Mouse (Mus musculus) hindbrain, embryonic 13.5 days (tissue): ENCODE results near the gene Otx2. TPM values are rescaled to one million over a fixed set of nuclear protein-coding genes. Genes with fewer than 3 reads are reported as not detected.
A peak's percentile ranks its signal among the peaks of the same experiment; 100 is the strongest.
"Not testable (repeated sequence)": the region's sequence is repeated elsewhere in the genome, so short reads cannot be mapped to it uniquely, and the experiment has no call there.

ENCODE experiments used
- ATAC-seq: fragments of 200-750 bp; cut with Nextera tagmentation; 2 replicates; pipeline ENCODE4 v1.8.0; 2017; ENCODE audit warnings: moderate TSS enrichment; ENCODE audit not compliant: low FRiP score
- H3K27ac ChIP-seq: fragments of 300-500 bp; sonication (generic); 2 replicates; pipeline ENCODE4 v1.5.1; 2015; ENCODE audit warnings: inconsistent platforms, mild to moderate bottlenecking, moderate library complexity
- H3K27me3 ChIP-seq: fragments of 300-500 bp; sonication (generic); 2 replicates; pipeline ENCODE4 v1.6.1; 2015; ENCODE audit warnings: mild to moderate bottlenecking, inconsistent platforms
- H3K36me3 ChIP-seq: fragments of 300-500 bp; sonication (generic); 2 replicates; pipeline ENCODE4 v1.6.1; 2015; ENCODE audit warnings: mild to moderate bottlenecking, inconsistent platforms
- H3K4me1 ChIP-seq: fragments of 300-500 bp; sonication (generic); replicated peaks from 2 replicates; pipeline ENCODE4 v1.6.1; 2015; ENCODE audit warnings: inconsistent platforms
- H3K4me2 ChIP-seq: fragments of 300-500 bp; sonication (generic); 2 replicates; pipeline ENCODE4 v1.6.1; 2015; ENCODE audit warnings: inconsistent platforms, mild to moderate bottlenecking, moderate library complexity
- H3K4me3 ChIP-seq: fragments of 300-500 bp; sonication (generic); 2 replicates; pipeline ENCODE4 v1.5.1; 2015; ENCODE audit warnings: mild to moderate bottlenecking, inconsistent platforms
- H3K9ac ChIP-seq: fragments of 300-500 bp; sonication (generic); 2 replicates; pipeline ENCODE4 v1.6.1; 2015; ENCODE audit warnings: mild to moderate bottlenecking, inconsistent platforms
- H3K9me3 ChIP-seq: fragments of 300-500 bp; sonication (generic); 2 replicates; pipeline ENCODE4 v1.6.1; 2016; ENCODE audit warnings: inconsistent platforms
- WGBS: fragments of 180-500 bp; shearing (Covaris S2); methylation state at CpG from one replicate; pipeline ENCODE4 v1.1.7; 2015; 5-methylcytosine and 5-hydroxymethylcytosine counted together
- polyA plus RNA-seq: library from polyadenylated mRNA; unstranded; fragments of >200 nt; fragmentation: Nextera tagmentation; extraction: Ambion mirVana; gene quantifications from 2 replicates; pipeline ENCODE4 v1.2.1, GENCODE M21; 2015

Otx2 gene
- polyA plus RNA-seq, 1 experiment from 2014 or later = 24.1 TPM

DNA sequence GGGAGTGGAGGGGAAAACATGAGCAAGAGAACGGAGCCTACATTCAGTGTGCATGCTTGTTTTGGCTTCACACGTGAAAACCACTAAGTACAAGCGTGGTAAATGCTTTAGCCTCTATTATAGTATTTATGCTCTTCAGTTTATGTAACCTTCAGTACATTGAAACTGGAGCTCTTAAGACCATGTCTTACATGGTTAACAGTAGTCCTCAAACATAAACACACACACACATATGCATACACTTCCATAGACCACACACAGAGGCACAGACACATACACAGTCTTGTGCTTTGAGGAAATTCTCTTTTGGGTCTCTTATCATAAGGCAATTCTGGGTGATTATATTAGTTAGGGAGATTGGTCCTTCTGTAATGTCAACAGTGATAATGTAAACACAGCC is 40.5 kb downstream of the Otx2 start:
- 88% methylated on average over 3 of the region's 3 CpGs for WGBS
- H3K4me3 ChIP-seq = no peak overlapping the region

DNA sequence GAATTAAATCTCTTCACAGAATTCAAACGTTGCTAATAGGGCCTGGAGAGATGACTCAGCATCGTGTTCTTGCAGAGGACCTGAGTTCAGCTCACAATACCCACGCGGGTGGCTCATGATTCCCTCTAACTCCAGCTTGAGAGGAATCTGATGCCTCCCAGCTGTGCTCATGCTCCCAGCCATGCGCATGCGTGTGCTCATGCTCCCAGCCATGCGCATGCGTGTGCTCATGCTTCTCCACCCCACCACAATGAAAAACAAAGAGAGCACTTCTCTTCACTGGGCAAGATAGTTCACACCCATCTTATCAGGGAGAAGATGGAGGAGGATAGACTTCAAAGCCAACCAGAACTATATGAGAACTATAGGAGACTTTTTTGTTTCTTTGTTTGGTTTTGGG is 41.3 kb downstream of the Otx2 start:
- Histone ChIP-seq H3K9ac (no peak overlapping the region), H3K4me1 (no peaks in the 10 kb centered on the region), H3K9me3 (no peaks in the 10 kb centered on the region), H3K27ac (no peak overlapping the region), H3K36me3 (no peaks in the 10 kb centered on the region), H3K4me3 (no peak overlapping the region), H3K27me3 (0 out of 2 replicates have a peak, but pooled peaks cover 3% of the 10 kb centered on the region), H3K4me2 (no peak overlapping the region)
- WGBS = 91% methylated on average over 8 of the region's 8 CpGs
- ATAC-seq = no peak

More for the DNA sequence above, 40.5 kb downstream of the Otx2 start:
- H3K4me2 ChIP-seq = no peak overlapping the region
- no peak overlapping the region for H3K9ac ChIP-seq
- 0 out of 2 replicates have a peak, but pooled peaks cover 3% of the 10 kb centered on the region for H3K27me3 ChIP-seq
- H3K4me1 ChIP-seq = no peaks in the 10 kb centered on the region
- no peaks in the 10 kb centered on the region for H3K9me3 ChIP-seq
- H3K36me3 ChIP-seq = no peaks in the 10 kb centered on the region
- H3K27ac ChIP-seq = no peak overlapping the region
- no peak for ATAC-seq

DNA sequence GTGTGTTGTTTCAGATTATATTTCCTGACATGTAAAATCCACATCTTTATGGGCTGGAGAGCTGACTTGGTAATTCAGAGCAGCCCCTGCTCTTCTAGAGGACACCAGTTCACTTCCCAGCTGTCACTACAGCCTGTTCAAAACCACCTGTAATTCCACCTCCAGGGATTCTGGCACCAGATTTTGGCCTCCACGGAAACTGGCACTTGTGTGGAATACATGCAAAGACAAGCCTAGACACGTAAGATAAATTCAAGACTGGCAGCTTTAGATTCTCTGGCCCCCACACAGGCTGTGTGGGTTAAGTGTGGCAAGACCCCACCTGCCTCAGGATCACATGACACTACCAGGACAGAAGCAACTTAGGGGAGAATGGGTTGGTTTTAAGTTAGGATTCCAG is 42.1 kb downstream of the Otx2 start:
- 83% methylated on average over 2 of the region's 2 CpGs for whole genome bisulfite sequencing
- Histone ChIP-seq H3K27ac (no peak overlapping the region), H3K4me1 (no peaks in the 10 kb centered on the region), H3K4me3 (no peak overlapping the region), H3K27me3 (0 out of 2 replicates have a peak, but pooled peaks cover 3% of the 10 kb centered on the region), H3K4me2 (no peak overlapping the region), H3K36me3 (no peaks in the 10 kb centered on the region), H3K9me3 (no peaks in the 10 kb centered on the region), H3K9ac (no peak overlapping the region)
- no peak for ATAC-seq

DNA sequence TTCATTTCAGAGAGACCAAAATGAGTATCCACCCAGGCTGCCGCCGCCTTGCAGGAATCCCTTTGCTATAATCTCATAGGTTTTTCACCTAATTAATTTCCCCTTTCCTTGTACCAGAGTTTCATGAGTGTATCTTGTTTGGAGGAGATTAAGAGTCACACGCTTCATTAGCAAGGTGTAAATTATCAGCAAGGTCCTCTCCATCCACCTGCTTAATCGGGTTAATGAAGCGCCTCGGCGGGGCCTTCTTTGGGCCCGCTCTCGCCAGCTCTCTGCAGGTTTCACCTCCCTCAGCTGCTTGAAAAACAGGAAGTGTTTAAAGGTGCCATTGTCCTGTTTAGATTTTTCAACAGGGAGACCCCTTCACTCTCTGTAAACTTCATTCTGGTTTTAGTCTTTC is 44.2 kb downstream of the Otx2 start:
- no peak overlapping the region for H3K4me2 ChIP-seq
- no peak overlapping the region for H3K27ac ChIP-seq
- WGBS = 78% methylated on average over 9 of the region's 9 CpGs
- no peaks in the 10 kb centered on the region for H3K27me3 ChIP-seq
- no peak for ATAC-seq
- H3K36me3 ChIP-seq = no peaks in the 10 kb centered on the region
- peaks cover 12% of the 10 kb centered on the region for H3K4me1 ChIP-seq
- no peaks in the 10 kb centered on the region for H3K9me3 ChIP-seq
- no peak overlapping the region for H3K4me3 ChIP-seq
- no peak overlapping the region for H3K9ac ChIP-seq

DNA sequence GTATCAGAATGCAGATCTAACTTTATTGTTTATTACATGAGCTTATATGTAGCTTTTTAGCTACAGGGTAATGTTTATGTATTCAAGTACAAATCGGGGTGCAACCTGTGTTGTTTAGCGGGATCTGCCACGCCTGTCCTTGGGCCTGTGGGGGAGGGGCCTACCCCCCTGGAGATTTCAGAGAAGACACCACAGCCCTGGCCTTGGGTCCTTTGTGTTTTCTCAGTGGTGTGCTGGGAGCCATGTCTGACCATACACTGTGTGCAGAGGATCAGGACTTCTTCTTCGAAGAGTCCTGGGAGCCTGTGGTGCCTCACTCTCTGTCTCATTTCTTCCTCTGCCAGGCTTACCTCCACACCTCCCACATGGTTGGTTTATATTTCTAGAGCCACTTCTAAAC is 47.3 kb downstream of the Otx2 start:
- no peak overlapping the region for H3K27ac ChIP-seq
- ATAC-seq = no peak
- 82% methylated on average over 4 of the region's 4 CpGs for WGBS

DNA sequence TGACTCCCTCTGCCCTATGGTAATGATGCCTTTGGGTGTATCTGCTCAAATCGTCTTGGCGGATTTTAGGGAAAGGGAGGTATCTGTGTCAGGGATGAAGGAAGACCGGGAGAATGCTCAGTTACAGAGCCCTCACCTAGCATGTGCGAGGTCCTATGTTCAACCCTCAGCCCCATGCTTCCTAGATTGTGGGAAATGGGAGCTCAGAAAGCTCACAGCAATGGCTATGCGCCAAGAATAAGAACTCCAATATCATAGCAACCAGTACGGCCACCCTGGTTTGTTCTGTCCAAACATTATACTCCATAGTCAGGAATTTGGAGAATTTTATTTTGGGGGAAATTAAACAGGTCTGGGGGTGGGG is 48.3 kb downstream of the Otx2 start:
- no peaks in the 10 kb centered on the region for H3K27me3 ChIP-seq
- no peak overlapping the region for H3K9ac ChIP-seq
- no peak for ATAC-seq
- no peak overlapping the region for H3K27ac ChIP-seq
- H3K4me2 ChIP-seq = no peak overlapping the region
- H3K36me3 ChIP-seq = no peaks in the 10 kb centered on the region
- H3K4me3 ChIP-seq = no peak overlapping the region
- WGBS = 63% methylated on average over 6 of the region's 6 CpGs
- H3K4me1 ChIP-seq = peaks cover 12% of the 10 kb centered on the region
- H3K9me3 ChIP-seq = no peaks in the 10 kb centered on the region

More for the DNA sequence above, 47.3 kb downstream of the Otx2 start:
- Histone ChIP-seq H3K9ac (no peak overlapping the region), H3K36me3 (no peaks in the 10 kb centered on the region), H3K9me3 (no peaks in the 10 kb centered on the region), H3K4me3 (no peak overlapping the region), H3K27me3 (no peaks in the 10 kb centered on the region), H3K4me2 (no peak overlapping the region), H3K4me1 (peaks cover 12% of the 10 kb centered on the region)

DNA sequence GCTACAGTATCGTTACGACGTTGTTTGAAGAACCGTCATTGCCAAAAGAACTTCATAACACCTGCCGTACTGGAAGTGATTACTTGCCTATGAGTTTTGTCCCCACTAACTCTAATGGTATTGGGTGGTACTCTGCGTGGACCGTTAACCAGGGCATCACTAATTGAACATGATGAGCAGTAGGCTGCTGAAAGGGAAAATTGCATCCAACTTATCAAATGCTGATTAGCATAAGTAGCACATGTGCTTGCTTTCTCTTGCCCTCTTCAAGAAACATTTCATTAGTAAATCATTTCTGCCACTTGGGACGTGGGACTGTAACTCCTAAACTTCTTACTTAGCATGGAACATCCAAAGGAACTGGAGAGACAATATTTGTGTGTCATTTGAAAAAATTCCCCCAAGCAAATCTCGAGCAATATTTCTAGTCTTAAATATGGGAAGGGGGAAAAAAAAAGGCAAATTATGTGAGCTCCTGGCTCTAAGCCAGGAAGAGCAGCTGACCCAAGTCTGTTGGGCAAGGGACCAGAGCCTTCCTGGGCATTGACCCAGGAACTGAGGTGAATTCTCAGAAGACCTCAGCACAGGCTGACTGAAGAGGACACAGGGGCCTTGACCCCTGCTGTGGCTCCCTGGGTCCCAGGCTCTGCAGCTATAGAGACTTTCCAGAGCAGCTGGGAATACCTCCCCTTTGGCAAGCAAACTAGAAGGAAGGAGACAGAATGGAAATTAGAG is 48.9 kb downstream of the Otx2 start:
- H3K27me3 ChIP-seq = no peaks in the 10 kb centered on the region
- no peaks in the 10 kb centered on the region for H3K36me3 ChIP-seq
- H3K4me2 ChIP-seq = no peak overlapping the region
- H3K27ac ChIP-seq = no peak overlapping the region
- 61% methylated on average over 9 of the region's 9 CpGs for WGBS
- 0 out of 2 replicates have a peak, but pooled peaks have one; percentile 43 for ATAC-seq
- peaks cover 12% of the 10 kb centered on the region for H3K4me1 ChIP-seq
- H3K9me3 ChIP-seq = no peaks in the 10 kb centered on the region
- H3K9ac ChIP-seq = no peak overlapping the region
- H3K4me3 ChIP-seq = no peak overlapping the region

DNA sequence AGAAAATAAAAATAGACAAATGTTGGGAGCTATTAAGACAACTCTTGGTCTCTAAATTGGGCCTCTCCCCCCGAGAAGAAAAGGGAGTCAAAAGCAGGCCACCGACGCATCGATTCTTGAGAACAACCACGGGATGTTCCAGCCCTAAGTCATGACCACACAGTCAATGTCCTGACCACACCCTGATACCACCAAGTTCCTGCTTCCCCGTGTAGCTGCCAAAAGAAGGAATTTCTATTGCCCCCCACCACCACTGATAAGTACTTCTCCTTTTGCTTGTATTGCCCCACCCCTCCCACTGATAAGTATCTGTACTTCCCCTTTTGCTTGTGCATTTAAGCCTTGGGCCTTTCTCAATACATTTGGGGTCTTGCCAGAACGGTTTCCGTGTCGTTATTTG is 50.9 kb downstream of the Otx2 start:
- not testable (repeated sequence) for H3K4me2 ChIP-seq, H3K9ac ChIP-seq, H3K27me3 ChIP-seq, H3K36me3 ChIP-seq, H3K4me3 ChIP-seq, H3K9me3 ChIP-seq, ATAC-seq, H3K27ac ChIP-seq
- WGBS = 92% methylated on average over 9 of the region's 9 CpGs
- peaks cover 12% of the 10 kb centered on the region for H3K4me1 ChIP-seq

DNA sequence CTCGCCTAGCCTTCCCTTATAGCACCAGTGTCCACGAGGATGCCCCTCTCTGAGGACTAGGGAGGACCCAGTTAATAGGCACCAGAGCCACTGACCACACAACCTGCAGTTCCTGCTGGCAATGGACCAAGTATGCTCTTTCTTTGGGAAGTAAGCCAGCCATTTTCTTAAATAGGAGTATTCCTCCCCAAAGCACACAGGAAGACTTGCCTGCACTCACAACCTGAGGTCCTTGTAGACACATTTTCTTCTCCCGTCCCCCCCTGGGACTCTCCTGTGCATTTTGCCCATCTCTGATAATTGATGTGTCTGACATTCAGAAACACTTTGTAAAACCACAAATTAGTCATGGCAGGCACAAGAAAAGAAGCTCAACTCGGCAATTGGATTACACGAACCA is 57.3 kb downstream of the Otx2 start:
- Histone ChIP-seq H3K4me2 (no peak overlapping the region), H3K27me3 (peaks cover 7% of the 10 kb centered on the region), H3K4me3 (no peak overlapping the region), H3K9ac (no peak overlapping the region), H3K9me3 (no peaks in the 10 kb centered on the region), H3K27ac (no peak overlapping the region), H3K4me1 (peaks cover 10% of the 10 kb centered on the region), H3K36me3 (no peaks in the 10 kb centered on the region)
- ATAC-seq = no peak
- 33% methylated on average over 5 of the region's 5 CpGs for WGBS

DNA sequence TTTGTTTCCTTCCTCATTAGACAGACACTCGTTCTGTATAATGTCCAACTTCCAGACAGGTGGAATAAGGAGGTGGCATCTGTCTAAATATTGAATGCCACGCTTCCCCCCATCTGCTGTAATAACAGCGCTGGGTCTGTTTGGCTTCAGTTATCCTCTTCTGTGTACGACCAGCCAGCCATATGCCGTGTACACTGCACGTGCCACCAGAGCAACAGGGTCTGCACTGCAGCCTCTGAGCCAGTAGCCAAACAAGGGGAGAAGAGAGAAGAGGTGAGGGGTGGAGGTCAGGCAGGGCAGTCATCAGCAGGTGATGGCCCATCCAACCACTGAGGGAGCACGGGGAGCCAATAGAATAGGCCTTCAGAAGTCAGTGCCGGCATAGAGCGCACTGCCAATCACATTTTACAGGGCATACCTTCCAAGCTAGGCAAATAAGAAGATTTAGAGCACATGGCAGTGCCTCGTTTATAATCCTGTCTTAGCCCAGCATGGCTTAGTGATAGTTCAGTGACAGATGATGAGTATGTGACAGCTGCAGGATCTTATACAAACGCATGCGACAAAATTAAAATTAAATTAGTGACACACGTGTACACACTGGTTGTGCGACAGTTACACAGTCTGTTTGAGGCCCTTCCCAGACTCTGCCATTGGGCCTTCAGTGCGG is 64.8 kb downstream of the Otx2 start:
- Histone ChIP-seq H3K4me1 (peaks cover 14% of the 10 kb centered on the region), H3K27ac (no peak overlapping the region), H3K9me3 (no peaks in the 10 kb centered on the region), H3K36me3 (no peaks in the 10 kb centered on the region), H3K4me2 (peak overlapping the region; percentile 13; the same call in 1 of the 2 replicates), H3K9ac (no peak overlapping the region; the same call in 1 of the 2 replicates), H3K4me3 (no peak overlapping the region; the same call in 1 of the 2 replicates), H3K27me3 (peaks cover 4% of the 10 kb centered on the region)
- peak; percentile 85 for ATAC-seq
- WGBS = 66% methylated on average over 15 of the region's 15 CpGs
